Mouse (Mus musculus) layer of hippocampus, adult 11-12 months (tissue): ENCODE data around the gene 6430550D23Rik.

Experiments
- DNase-seq: peaks from one replicate; pipeline ENCODE4 v3.0.0; 2022; ENCODE audit warnings: low spot score

The 6430550D23Rik gene

DNA sequence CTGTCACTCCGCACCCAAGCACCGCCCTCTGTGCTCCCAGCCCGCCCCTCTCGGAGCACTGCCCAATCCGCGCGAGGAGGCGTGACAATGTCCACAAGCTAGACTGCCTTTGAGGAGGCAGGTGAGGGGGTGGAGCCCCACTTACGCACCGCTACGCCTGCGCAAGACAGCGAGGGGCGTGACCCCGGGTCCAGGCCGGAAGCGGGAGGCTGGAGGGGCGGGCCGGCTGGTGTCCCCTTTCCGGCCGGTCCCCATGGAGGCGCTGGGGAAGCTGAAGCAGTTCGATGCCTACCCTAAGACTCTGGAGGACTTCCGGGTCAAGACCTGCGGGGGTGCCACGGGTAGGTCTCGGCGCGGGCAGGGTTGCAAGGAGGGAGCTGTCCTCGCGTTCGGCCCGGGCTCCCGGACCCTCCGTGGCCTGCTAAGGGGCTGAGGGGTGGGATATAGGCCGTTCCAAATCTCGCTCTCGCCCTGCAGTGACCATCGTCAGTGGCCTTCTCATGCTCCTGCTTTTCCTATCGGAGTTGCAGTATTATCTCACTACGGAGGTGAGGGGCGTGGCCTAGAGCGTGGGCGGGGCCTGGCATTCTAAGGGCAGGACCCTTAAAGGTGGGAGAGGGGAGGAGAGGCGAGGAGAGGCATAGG, at the start of gene 6430550D23Rik, which contains the start of gene Ergic3:
6430550D23Rik (minus strand) TSS at position 90 of the 645 bp plus-strand sequence.
Ergic3 (plus strand) TSS at position 158 of the 645 bp plus-strand sequence.
- peak; percentile 98 for DNase-seq

- no peak for DNase-seq
Measured at GRCm38 (mm10) chr2:156052816-156053215, 45.0 kb upstream of the 6430550D23Rik start, which contains the start of gene Fer1l4. Gene Fer1l4, minus strand, starts transcription at chr2:156052947.

- DNase-seq, result no peak
Measured at GRCm38 (mm10) chr2:156047929-156048328, 40.2 kb upstream of the 6430550D23Rik start.

DNA sequence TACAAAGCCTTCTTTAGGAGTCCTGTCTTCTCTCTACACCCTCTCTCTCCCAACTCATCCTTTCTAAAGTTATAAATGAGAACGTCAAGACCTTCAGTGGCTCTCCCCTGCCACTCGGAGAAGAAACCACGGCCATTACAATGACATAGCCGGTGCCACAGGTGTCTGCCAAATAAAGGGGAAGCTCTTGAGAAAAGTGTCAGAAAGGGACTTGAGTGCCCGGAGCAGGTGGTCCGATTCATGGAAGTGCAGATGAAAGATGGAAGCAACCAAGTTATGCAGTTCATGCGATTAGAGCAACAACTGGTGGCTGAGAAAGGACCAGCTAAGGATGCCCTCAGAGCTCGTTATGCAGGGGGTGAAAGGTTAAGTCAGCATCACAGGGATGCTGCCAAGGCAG, 35.1 kb upstream of the 6430550D23Rik start:
- DNase-seq, result no peak

- no peak for DNase-seq
Measured at GRCm38 (mm10) chr2:156039390-156039789, 31.6 kb upstream of the 6430550D23Rik start.

GRCm38 (mm10) chr2:156025482-156025881, 17.7 kb upstream of the 6430550D23Rik start:
- DNase-seq, result no peak

GRCm38 (mm10) chr2:156021765-156022164, 14.0 kb upstream of the 6430550D23Rik start:
- no peak for DNase-seq

DNA sequence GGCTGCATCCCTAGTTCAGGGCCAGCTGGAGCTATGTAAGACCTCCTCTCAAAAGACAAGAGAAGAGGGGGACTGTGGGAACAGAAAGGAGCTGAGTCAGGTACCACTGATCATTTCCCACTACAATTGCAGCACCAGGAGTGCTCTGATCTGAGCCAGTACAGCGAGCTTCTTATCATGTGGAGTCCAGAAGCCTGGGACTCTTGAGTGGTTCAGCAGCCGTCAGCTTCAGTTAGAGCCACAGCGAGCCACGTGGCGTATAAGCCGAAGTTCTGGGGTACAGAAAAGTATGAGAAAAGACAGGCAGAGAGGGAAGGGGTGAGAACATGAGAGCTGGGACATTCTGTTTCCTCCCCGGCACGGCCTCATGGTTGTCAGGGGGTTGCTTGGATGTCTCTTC, 13.4 kb upstream of the 6430550D23Rik start:
- no peak for DNase-seq

DNA sequence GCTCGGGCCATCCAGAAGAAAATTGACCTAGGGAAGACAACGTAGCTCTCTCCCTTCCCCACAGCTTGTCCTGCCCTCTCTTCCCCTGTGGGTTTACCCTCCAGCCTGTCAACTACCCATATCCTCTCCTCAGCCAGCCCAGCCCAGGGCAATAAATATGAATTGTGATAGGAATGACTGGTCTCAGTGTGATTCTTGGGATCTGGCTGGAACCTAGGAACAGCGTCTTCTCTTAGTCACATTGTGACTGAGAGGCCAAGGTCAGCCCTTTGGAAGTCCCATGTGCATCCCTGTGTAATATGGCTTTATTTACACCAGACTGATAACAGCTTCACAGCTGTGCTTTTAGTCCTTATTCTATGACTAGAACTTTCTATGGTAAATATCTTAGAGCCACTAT, 10.3 kb upstream of the 6430550D23Rik start:
- no peak for DNase-seq

GRCm38 (mm10) chr2:156005393-156005792, 2.4 kb downstream of the 6430550D23Rik start:
- no peak for DNase-seq

DNA sequence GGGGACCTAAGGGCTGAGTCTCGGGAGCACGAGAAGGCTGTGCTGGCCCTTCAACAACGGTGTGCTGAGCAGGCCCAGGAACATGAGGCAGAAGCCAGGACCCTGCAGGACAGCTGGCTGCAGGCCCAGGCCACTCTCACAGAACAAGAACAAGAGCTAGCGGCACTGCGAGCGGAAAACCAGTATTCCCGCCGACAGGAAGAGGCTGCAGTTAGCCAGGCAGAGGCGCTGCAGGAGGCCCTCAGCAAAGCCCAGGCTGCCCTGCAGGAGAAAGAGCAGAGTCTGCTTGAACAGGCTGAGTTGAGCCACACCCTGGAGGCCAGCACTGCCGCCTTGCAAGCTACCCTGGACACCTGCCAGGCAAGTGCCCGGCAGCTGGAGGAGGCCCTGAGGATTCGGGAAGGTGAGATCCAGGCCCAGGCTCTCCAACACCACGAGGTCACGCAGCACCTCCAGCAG, 15.9 kb downstream of the 6430550D23Rik start:
- peak; percentile 57 for DNase-seq

DNA sequence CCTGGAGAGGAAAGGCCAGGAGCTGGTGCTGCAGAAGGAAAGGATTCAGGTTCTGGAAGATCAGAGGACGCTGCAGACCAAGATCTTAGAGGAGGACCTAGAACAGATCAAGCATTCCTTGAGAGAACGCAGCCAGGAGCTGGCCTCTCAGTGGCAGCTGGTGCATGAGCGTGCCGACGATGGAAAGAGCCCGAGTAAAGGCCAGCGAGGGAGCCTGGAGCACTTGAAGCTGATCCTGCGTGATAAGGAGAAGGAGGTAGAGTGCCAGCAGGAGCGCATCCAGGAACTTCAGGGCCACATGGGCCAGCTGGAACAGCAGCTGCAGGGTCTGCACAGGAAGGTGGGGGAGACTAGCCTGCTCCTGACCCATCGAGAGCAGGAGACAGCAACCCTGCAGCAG, 16.6 kb downstream of the 6430550D23Rik start:
- DNase-seq, result no peak

DNA sequence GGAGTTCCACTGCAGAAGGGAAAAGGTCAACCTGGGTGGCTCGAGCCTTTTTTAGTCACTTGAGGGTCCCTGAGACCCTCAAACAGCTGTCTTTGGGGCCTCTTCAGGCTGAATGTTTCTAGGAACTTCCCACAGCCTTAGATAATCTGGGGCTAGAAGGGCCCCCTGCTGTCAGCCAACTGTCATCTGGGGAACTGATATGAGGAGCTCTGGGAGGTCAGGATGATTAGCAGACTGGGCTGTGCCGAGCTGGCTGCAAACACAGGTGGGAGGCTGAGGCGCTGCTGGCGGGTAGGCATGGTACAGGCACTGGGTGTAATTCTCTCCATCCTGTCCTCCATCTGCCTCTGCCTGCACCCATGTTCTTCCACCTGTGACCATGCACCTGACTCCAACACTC, 18.7 kb downstream of the 6430550D23Rik start:
- DNase-seq, result no peak

DNA sequence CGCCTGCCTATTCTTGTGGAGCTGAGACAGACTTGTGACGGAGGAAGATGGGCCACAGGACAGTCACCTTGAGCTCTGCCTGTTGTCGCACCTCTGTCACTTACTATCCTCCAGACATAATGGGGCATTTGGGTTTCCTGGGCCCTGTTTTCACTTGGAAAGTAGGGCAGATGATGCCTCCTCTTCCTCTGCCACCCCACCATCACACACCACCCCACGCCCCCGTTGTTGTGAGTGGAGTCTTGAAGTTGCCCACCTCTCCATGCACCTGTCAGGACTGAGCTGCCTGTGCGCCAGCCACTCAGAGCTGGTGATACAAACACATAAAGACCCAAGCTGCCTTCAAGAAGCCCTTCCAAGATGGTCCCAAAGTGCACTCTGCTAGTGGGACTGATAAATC, 20.6 kb downstream of the 6430550D23Rik start:
- no peak for DNase-seq

DNA sequence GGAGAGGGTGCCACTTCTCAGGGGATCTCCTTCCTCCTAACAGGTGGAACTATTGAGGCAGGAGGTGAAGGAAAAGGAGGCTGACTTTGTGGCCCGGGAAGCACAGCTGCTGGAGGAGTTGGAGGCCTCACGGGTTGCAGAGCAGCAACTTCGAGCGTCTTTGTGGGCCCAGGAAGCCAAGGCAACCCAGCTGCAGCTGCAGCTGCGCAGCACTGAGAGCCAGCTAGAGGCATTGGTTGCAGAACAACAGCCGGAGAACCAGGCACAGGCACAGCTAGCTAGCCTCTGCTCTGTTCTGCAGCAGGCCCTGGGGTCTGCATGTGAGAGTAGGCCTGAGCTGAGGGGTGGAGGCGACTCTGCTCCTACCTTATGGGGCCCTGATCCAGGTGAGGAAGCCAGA, 22.0 kb downstream of the 6430550D23Rik start:
- DNase-seq, result no peak

- no peak for DNase-seq
Measured at GRCm38 (mm10) chr2:155979328-155979991, 28.3 kb downstream of the 6430550D23Rik start.

- DNase-seq, result no peak
Measured at GRCm38 (mm10) chr2:155974087-155974731, 33.6 kb downstream of the 6430550D23Rik start.

- DNase-seq, result no peak
Measured at GRCm38 (mm10) chr2:155973348-155973747, 34.4 kb downstream of the 6430550D23Rik start.

GRCm38 (mm10) chr2:155962991-155963390, 44.8 kb downstream of the 6430550D23Rik start:
- peak; percentile 47 for DNase-seq

GRCm38 (mm10) chr2:155961862-155962261, 45.9 kb downstream of the 6430550D23Rik start:
- no peak for DNase-seq

DNA sequence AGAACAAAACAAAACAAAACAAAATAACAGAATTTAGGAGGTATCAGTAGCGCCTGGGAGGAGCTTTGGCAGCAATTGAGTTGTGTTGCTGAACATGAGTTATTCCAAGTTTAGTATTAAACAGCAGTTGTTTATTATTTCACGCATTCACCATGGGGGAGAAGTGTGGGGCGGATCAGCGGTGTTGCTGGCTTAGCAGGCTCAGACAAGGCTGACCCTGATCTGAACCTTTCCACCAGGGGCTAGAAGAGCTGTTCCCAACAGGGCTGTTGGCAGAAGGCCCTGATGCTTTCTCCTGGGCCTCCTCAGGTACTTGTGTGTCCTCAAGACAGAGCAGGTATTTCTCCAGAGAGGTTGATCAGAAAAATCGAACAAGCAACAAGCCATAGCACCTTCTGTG, 47.8 kb downstream of the 6430550D23Rik start:
- no peak for DNase-seq

GRCm38 (mm10) chr2:155956134-155957059, 51.4 kb downstream of the 6430550D23Rik start, which contains the start of gene Cep250:
Gene Cep250, plus strand, starts transcription at chr2:155956458.
- DNase-seq, result peak; percentile 89
